Mouse (Mus musculus) lung, adult 2 months (tissue): ENCODE results near the gene Trf.

ENCODE experiments used
- CTCF ChIP-seq: fragments of 200-500 bp; IDR thresholded peaks from 2 replicates; pipeline ENCODE4 v1.5.1; 2011; ENCODE audit warnings: mild to moderate bottlenecking, low read length, control low read depth; ENCODE audit not compliant: insufficient read depth
- POLR2A ChIP-seq: fragments of 200-500 bp; IDR thresholded peaks from 2 replicates; pipeline ENCODE4 v1.6.1; 2011; ENCODE audit warnings: low read depth, mild to moderate bottlenecking, control low read depth, low read length, borderline replicate concordance; ENCODE audit errors: extremely low read depth

- TF ChIP-seq CTCF (no peak), POLR2A (no peak)
These were observed 9.2 kb upstream of the Trf start for GRCm38 (mm10) chr9:103239471-103239870.
